Mouse (Mus musculus): ENCODE data around the gene Arl3. TPM values are rescaled to one million over a fixed set of nuclear protein-coding genes. Genes with fewer than 3 reads are reported as not detected.
A peak's percentile ranks its signal among the peaks of the same experiment; 100 is the strongest.

Gene Arl3
- total RNA-seq (2017): 26.3 and 31.1 TPM in 2 replicates

DNA sequence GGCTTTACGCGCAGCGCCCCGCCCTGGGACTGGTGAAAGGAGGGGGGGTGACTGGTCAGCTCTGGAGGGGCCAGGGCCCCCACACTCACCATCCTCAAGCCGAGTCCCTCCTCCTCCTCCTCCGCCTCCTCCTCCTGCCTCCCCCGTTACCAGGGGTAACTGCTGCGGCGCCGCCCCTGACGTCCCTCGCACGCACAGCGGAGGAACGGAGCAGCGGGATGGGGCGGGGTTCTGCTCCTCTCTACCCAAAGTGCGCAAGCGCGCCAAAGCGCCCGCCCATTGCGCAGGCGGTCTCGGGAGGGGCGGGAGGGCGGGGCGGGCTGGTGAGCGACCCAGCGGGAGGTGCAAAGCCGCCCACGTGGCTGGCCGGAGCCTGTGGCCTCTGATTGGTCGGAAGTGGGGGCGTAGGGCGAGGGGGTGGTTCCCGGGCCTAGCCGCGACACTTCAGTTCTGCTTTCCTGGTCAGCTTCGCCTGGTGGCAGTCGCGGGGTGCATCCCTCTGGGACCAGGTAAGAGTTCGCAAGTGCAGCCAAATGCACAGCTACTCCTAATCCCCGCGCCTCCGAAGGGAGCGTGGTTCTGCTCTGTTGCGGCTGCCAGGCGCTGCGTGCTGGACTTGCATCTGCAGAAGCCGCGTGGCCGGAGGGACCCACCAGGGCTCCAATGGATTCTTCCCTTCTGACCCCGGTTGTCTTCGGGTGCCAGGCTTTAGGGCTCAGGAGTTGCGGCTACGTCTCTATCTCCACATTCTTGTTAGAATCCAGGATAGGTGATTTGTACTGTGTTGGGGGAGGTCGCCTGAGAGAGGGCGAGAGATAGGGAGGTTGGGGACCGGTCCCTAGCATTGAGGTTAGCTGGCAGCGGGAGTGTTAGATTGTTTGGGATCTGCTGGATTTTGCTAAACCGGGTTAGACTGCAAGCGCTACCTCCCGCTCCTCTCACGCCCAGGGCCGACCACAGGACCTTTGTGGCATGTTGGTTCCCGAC is at the start of gene Arl3, which contains the start of gene Sfxn2:
Arl3 (minus strand) TSS at position 248 of the 987 bp plus-strand sequence.
Sfxn2 (plus strand) TSS at position 415 of the 987 bp plus-strand sequence.
- peak; percentile 95 for ATAC-seq (ENCODE audit: extremely low read depth, insufficient number of reproducible peaks, low FRiP score, poor library complexity, severe bottlenecking)

DNA sequence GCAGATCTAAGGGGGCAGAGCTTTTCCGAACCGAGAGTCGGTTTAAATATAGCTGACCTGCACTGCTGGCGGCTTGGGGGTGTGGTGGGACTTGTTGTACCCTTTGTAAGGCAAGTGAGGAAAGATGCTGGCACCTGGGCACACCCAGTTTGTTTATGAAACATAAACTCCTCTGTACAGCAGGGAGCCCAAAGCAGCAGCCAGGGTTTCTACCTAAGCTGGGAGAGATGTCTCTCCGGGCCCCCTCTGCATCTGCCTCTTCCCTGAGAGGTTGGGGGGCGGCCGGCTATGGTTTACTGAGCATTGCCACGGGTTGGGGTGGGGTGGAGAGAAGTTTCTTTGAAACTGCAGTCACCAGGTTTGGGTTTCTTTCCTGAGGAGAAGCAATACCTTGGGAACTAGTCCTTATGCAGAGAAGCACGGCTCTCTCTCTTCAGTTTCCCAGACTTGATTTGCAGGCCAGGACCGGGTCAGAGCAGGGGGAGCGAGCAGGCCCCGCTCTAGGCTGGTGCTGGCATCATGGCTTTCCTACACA is 49.7 kb upstream of the Arl3 start:
- ATAC-seq (ENCODE audit: extremely low read depth, insufficient number of reproducible peaks, low FRiP score, poor library complexity, severe bottlenecking): no peak

DNA sequence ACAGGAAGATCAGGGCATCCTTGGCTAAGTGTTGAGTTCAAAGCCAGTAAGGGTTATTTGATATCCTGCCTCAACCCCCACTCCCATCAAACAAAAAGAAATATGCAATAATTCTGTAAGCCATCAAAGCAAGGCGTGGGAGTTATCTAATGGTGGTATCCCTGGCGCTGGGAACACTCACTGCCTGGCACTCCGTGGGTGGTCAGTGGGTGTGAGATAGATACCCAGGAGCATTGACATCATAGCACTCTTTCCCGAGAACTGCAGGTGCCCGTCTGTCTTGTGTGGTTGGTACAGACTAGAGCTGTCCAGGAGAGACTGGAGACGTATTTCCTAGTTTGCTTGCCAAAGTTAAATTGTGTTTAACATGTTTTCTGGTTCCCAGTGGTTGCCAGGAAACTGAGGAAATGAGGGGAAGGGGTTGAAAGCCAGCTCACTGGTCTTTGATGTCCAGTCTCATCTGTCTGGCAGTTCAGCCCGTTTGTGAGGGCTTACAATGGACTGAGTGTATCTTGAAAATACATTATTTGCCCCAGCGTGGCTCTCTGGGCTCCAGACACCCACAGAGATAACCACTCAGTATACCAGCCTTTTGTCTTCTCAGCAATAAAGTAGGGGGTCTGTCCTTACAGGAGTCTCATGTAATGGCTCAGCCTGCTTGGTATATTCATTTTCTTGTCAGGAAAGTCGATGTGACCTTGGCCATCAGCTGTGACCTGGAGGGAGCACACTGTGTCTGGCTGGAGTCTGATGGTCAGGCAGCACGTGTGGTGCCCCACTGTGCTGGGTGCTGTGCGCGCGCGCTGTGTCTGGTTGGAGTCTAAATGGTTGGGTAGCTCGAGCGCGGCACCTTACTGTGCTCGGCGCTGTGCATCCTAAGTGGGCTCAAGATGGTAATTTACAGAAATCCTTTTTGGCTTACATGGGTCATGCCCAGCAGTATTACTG is 48.5 kb upstream of the Arl3 start:
- no peak for ATAC-seq (ENCODE audit: extremely low read depth, insufficient number of reproducible peaks, low FRiP score, poor library complexity, severe bottlenecking)

DNA sequence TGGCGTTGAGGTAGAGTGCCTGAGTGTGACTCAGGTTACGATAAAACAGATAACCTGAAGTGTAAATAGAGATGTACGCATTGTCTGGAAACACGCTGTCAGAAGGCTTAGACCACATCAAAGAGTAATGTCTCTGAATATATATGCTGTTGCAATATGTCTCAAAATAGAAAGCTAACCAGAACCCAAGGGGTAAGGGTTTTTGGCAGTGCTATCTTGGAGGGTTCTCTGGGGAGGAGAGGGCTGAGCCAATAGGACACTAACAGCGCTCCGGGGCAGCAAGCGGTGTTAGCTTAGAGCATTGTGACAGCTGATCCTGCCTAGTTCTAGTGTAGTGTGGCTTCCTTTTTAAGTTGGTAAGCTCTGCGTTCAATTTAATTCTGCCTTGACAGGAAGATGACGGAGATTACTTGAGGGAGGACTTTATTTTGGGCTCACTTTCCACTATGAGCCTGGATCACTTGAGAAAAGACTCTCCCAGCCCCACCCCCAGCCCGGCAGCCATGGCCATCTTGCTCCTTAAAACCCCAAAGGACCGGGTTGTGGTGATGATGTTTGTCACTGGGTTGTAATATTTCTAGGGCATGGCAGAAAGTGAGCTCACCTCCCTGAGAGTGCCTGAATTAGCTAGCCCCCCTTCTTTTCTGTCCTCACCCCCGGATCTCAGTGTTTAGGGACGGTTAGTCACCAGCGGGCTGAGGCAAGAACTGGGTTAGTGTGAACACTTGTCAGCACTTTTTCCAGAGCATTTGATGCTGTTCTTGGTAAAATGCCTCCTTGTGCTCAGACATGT is 47.2 kb upstream of the Arl3 start:
- no peak for ATAC-seq (ENCODE audit: extremely low read depth, insufficient number of reproducible peaks, low FRiP score, poor library complexity, severe bottlenecking)

DNA sequence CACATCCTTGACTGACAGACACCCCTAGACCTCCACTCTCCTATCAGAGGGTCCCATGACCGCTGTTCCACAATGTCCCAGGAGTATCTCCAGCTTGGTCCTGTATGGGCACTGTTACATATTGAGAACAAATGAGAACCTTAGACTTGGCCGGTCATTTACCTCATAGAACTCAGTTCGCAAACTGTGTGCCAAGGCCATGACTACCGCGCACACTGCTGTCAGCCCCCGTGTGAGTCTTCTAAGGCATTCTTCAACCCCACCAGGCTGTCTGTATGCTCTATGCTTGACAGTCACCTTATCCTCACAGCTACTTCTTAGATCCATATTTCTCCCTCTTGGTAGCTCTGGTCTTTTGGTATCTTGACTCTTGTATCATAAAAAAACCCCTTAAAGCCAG is 46.5 kb upstream of the Arl3 start:
- ATAC-seq (ENCODE audit: extremely low read depth, insufficient number of reproducible peaks, low FRiP score, poor library complexity, severe bottlenecking): no peak

DNA sequence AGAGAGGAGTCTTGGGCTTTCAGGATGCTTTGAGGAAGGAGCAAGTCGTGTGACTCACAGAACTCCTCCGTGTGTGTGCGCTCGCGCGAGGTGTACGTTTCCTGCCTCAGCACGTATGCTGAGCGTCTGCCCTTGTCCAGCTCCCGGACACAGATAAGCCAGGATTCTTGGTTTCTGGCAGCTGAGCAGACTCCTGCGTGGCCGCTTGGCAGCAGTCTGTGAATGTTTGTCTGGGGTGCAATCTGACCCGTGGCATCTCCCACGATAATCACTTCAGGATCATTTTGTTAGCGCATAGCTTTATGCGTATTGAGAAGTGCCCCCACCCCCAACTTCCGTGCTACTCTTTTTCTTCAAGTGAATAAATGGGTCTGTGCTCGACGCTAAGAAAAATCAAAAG is 46.0 kb upstream of the Arl3 start:
- no peak for ATAC-seq (ENCODE audit: extremely low read depth, insufficient number of reproducible peaks, low FRiP score, poor library complexity, severe bottlenecking)

DNA sequence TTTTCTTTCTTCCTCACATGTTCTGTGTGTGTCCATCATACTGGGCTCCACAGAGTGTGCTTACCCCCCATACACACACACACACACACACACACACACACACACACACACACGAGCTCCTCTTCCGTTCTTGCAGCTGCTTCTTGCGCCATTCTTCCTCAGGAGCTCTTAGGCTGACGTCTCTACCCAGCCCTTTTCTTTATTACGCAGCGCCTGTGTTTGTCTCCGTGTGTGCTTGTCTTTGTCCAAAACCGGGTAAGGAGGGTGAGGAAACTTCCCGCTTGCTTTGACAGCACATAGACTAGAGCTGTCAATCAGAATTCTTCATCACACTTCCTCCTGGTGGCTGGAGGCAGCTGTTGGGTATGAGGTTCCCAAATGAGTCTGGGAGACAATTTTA is 45.3 kb upstream of the Arl3 start:
- ATAC-seq (ENCODE audit: extremely low read depth, insufficient number of reproducible peaks, low FRiP score, poor library complexity, severe bottlenecking): peak; percentile 86

DNA sequence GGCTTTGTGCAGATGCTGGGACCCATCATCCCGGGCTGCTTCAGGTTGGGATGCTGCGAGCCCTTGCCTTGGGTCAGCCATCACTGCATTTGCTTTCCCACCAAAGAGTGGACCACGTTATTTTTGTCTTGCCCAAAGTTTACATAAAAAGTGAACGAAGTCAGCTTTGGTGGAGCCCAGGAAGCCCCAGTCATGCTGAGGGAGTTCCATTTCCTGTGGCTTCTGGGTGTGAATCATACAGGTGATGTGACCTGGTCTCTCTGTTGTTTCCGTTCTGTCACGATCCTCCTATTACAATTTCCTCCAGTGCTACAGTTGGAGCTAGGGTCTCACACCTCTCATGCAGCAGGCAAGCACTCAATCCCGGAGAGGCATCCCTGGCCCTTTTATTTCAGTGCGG is 44.4 kb upstream of the Arl3 start:
- no peak for ATAC-seq (ENCODE audit: extremely low read depth, insufficient number of reproducible peaks, low FRiP score, poor library complexity, severe bottlenecking)

DNA sequence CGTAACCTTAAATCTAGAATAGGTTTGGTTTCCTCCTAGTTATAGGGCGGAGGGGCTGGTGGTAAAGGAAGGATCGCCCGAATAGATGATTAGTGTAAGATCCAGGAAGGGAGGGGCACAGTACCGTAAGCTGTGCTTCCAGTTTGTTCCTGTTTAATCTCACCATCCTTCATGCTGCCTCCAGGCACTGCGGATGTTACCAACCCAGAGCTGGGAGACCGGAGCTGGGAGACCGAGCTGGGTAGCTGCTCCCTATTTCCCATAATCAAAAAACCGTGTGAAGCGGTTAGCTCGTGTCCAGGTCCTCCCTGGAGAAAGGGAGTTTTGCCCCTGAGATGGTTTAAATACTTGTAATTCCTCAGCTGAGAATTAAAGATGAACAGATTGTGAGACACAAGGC is 43.4 kb upstream of the Arl3 start:
- ATAC-seq (ENCODE audit: extremely low read depth, insufficient number of reproducible peaks, low FRiP score, poor library complexity, severe bottlenecking): no peak

DNA sequence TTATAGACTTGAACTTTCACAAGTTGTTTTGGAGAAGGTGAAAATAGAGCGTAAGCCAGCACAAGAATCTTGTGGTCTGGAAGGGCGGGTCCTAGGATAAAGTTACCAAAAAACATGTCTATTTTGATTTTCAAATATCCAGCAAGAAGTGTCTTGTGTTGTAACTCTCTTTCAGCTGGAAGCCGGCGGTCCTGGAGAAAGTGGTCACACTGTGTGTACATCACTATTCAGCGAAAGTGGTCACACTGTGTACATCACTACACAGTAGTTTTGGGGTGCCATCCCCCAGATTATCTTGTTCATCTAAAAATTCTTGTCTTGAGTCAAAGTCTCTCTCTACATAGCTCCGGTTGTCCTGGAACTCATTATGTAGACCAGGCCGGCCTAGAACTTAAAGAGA is 35.2 kb upstream of the Arl3 start:
- ATAC-seq (ENCODE audit: extremely low read depth, insufficient number of reproducible peaks, low FRiP score, poor library complexity, severe bottlenecking): no peak

DNA sequence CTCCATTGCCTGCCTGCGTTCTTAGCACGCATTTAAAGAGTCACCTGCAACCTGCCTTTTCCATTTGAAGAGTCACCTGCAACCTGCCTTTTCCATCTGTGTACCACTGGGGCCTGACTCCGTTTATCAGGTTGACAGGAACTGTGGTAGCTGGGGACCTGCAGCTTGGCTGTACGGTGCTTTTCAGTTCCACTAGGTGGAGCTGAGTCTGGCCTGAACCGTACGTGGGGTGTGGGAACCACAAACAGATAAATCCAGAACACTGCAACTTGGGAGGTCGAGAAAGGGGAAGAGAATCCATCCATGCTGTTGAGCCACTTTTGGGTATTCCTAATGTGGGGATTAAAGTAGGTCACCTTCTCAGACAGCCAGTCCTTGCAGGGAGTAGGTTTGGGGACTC is 34.4 kb upstream of the Arl3 start:
- ATAC-seq (ENCODE audit: extremely low read depth, insufficient number of reproducible peaks, low FRiP score, poor library complexity, severe bottlenecking): peak; percentile 44; the same call in 1 of the 2 replicates

DNA sequence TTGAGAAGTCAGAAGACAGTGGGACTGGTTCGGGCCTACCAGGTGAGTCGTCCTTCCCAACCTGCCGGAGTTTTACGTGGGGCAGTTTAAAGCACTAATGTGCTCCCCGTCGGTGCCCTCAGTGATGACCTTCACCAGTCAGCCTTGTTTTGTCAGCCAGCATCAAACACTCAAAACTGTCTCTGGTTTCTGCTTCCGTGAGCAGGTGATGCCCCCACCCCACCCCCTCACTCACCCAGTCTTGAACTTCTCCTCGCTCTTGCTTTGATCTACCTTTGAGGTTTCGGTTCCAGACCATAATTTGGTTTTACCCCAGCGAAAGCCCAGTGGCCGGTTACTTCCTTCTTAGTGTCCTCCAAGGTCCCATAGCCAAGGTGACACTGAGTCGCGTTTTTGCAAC is 33.7 kb upstream of the Arl3 start:
- no peak for ATAC-seq (ENCODE audit: extremely low read depth, insufficient number of reproducible peaks, low FRiP score, poor library complexity, severe bottlenecking)

DNA sequence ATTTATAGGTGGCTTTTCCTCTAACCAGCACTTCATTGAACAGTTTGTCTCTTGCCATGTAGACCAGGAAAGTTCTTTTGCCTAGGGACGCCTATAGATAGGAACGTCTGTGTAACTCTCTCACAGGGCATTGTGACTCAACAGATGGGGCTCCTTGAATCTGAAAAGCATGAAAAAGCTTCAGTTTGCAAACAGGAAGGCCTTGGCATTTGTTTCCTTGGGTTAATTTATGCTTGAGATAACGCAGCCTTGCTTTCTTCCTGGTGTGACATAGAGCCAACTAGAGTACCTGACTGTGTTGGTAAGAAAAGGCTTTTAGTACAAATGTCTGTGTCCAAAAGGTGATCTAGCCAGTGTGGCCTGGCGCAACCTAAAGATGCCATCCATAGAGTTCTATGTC is 29.4 kb upstream of the Arl3 start:
- no peak for ATAC-seq (ENCODE audit: extremely low read depth, insufficient number of reproducible peaks, low FRiP score, poor library complexity, severe bottlenecking)

DNA sequence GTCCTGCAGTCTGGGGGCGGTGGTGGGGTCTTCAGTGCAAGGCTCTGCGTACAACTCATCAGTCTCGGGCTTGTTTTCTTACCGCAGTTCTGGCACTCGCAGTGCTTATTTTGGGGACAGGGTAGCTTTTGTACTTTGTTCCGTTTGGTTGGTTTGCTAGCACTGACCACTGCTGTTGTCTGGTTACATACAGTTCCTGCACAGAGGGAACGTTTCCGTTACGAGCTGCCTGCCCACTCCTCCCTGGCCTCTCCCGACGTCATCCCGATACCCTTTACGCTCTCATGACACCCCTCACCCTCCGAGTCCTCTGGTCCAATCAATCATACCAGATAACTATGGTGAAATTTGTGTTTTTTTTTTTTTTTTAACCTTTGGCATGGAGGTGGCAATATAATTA is 28.5 kb upstream of the Arl3 start:
- no peak for ATAC-seq (ENCODE audit: extremely low read depth, insufficient number of reproducible peaks, low FRiP score, poor library complexity, severe bottlenecking)

DNA sequence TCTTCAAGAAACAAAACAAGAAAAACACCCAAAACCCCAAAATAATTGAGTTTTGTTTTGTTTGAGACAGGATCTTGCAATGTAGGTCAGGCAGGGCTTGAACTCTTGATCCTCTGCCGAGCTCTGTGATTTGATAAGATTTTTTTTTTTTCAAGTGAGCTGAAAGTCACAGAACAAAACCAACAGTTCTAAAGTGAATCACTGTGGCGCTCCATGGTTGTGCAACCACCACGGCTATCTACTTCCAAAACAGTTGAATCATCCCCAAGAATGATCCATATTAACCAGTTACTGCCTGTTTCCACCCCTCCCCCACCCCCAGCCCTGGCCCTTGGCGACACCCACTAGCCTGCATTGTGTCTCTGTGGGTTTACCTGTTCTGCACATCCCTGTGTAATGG is 27.4 kb upstream of the Arl3 start:
- ATAC-seq (ENCODE audit: extremely low read depth, insufficient number of reproducible peaks, low FRiP score, poor library complexity, severe bottlenecking): no peak

DNA sequence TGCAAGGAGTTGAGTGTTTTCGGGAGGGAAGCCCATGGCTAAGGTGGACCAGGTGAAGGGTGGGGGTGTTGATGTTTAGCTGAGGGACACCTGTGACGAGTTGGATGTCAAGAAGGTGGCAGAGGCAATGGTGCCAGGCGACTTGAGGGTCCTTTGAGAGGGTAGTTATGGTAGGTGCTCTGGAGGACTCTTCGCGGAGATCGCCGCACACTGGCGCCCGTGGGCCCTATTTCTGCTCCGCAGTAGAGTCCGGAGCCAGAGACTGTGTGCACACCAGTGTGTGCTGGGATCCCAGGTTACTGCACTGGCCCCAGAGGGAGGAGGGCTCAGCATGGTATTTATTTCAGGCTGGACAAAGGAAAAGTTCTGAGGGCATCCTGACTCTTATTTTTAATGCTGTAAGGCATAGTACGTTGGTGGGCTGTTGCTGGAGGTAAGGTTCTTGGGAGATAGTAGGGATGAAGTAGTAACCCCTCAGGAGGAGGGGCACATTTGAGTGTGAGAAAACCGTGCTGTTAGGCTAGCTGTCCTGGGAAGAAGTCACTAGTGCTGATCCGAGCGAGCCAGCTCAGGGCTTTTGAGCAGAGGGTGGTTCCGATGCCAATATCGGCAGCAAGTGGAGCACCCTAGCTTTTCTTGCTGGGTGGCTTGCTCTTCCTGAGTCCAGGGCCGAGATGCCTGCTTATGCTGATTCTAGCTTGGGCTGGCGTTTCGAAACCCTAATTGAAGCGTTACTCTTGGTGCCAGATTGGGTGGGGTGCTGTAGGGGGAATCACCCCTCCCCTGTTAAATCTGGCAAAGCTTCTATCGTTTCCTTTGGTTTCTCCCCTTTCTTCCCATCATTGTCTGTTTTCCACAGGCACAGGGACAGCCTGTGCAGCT is 26.6 kb upstream of the Arl3 start:
- ATAC-seq (ENCODE audit: extremely low read depth, insufficient number of reproducible peaks, low FRiP score, poor library complexity, severe bottlenecking): no peak

DNA sequence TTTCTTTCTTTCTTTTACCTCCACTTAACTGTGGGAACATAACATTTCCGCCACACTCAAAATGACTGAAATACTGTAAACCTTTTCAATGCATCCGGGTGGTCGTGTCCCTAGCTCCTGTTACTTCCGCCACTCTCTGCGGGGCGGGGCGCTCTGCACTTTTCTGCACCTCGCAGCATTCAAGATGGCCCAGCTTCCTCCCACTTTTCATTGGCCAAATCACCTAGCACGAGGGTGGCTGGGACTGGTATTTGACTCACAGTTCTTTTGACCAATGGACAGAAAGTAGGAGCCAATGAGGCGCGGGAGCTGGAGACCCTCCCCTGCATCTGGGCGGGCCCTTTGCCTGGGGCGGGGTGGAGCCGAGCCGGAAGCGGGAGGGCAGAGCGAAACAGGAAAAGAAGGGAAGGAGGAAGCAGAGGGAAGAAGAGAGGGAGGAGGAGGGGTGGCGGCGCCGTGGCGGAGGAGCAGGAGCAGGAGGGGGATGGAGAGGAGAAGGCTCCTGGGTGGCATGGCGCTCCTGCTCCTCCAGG is 25.8 kb upstream of the Arl3 start, which contains the start of gene Wbp1l:
Wbp1l (plus strand) TSS at position 365 of the 533 bp plus-strand sequence.
- peak; percentile 96 for ATAC-seq (ENCODE audit: extremely low read depth, insufficient number of reproducible peaks, low FRiP score, poor library complexity, severe bottlenecking)
